Mouse (Mus musculus) embryonic facial prominence, embryonic 15.5 days (tissue): ENCODE results near the gene Phc1. TPM values are rescaled to one million over a fixed set of nuclear protein-coding genes. Genes with fewer than 3 reads are reported as not detected.

Experiments
- ATAC-seq: fragments of 200-750 bp; cut with Nextera tagmentation; 2 replicates; pipeline ENCODE4 v1.8.0; 2017; ENCODE audit warnings: low read depth, moderate TSS enrichment; ENCODE audit not compliant: insufficient number of reproducible peaks, low FRiP score, low TSS enrichment
- H3K27ac ChIP-seq: fragments of 300-500 bp; sonication (generic); replicated peaks from 2 replicates; pipeline ENCODE4 v1.5.1; 2015; ENCODE audit warnings: mild to moderate bottlenecking, inconsistent platforms
- H3K27me3 ChIP-seq: fragments of 300-500 bp; sonication (generic); 2 replicates; pipeline ENCODE4 v1.6.1; 2015; ENCODE audit warnings: inconsistent platforms
- H3K36me3 ChIP-seq: fragments of 300-500 bp; sonication (generic); 2 replicates; pipeline ENCODE4 v1.6.1; 2015; ENCODE audit warnings: mild to moderate bottlenecking, inconsistent platforms
- H3K4me1 ChIP-seq: fragments of 300-500 bp; sonication (generic); 2 replicates; pipeline ENCODE4 v1.6.1; 2015; ENCODE audit warnings: inconsistent platforms
- H3K4me2 ChIP-seq: fragments of 300-500 bp; sonication (generic); replicated peaks from 2 replicates; pipeline ENCODE4 v1.6.1; 2015; ENCODE audit warnings: mild to moderate bottlenecking, inconsistent platforms
- H3K4me3 ChIP-seq: fragments of 300-500 bp; sonication (generic); replicated peaks from 2 replicates; pipeline ENCODE4 v1.5.1; 2015; ENCODE audit warnings: mild to moderate bottlenecking, inconsistent platforms
- H3K9ac ChIP-seq: fragments of 300-500 bp; sonication (generic); 2 replicates; pipeline ENCODE4 v1.6.1; 2015; ENCODE audit warnings: inconsistent platforms
- H3K9me3 ChIP-seq: fragments of 300-500 bp; sonication (generic); replicated peaks from 2 replicates; pipeline ENCODE4 v1.6.1; 2016; ENCODE audit warnings: inconsistent platforms
- WGBS: fragments of 180-500 bp; shearing (Covaris S2); methylation state at CpG from one replicate; pipeline ENCODE4 v1.1.7; 2015; 5-methylcytosine and 5-hydroxymethylcytosine counted together
- polyA plus RNA-seq: library from polyadenylated mRNA; unstranded; fragments of >200 nt; fragmentation: Nextera tagmentation; extraction: Ambion mirVana; gene quantifications from 2 replicates; pipeline ENCODE4 v1.2.1, GENCODE M21; 2015

Gene Phc1
- polyA plus RNA-seq, 1 experiment from 2014 or later = 19.6 TPM

DNA sequence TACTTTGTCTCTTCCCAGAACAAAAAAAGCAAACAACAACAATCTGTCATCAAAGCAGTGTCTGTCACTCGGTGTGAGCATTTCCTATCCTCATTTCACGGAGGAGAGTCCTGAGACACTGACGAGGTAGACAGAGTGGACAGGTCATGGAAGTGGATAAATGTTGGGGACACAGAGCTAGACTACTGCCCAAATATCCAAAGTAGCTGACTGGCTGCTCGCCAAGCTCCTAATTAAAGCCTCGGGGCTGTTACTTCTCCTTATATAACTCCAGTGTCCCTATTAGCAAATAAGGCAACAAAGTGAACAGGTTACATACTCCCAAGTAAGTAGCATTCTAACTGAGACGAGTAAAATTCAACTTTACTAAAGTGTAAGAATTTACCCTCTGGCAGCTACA is 2.8 kb downstream of the Phc1 start:
- Histone ChIP-seq H3K9me3 (no peaks in the 10 kb centered on the region), H3K27me3 (no peaks in the 10 kb centered on the region), H3K36me3 (peaks cover 20% of the 10 kb centered on the region), H3K9ac (no peak overlapping the region), H3K4me3 (no peak overlapping the region), H3K27ac (no peak overlapping the region), H3K4me2 (no peak overlapping the region), H3K4me1 (peaks cover 14% of the 10 kb centered on the region)
- 47% methylated on average over 6 of the region's 6 CpGs for WGBS
- no peak for ATAC-seq

DNA sequence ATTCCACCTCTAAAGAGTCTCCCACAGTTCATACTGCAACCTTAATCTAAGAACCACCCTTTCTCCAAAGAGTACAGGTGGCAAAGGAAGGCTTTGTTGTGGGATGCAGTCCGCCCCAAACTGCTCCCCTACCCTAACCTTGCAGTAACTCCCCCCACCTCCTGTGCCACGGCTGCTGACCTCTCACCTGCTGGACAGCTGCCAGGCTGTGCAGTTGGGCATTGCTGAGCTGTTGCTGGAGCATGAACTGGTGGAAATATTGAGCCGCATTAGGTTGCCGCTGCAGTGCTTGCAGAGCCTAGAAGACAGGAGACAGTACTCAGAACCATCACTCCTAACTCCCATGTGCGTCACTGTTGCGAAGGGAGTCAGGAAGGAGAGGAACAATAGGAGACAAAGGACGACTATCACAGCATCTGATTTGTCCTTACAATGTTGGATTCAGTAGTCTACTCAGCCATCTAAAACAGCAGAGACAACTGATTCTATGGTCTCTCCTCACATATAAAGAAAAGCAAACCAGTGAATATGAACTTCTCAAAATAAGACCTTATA is 5.5 kb downstream of the Phc1 start:
- no peaks in the 10 kb centered on the region for H3K27me3 ChIP-seq
- no peak for ATAC-seq

DNA sequence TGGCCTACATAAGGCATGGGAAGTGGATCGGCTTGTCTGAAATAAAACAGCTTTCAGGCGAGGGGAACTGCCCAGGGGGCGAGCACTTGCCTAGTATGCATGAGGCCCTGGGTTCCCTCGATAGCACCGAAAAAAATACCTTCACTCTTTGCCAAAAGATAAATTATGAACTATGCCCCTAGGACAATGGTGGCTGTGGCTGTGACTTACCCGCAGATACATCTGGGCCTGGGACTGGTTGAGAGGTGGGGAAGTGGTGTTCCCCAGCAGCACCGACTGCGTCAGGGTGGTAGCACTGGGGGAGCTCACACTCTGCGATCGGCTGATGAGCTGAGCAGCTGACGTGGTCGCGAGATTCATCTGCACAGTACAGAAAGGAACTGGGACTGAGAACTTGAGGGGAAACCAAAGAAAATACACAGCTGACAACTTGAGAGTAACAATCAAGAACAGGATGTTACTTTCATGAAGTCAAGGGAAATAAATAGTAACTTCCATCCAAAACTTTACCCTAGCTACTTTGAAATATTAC is 7.2 kb downstream of the Phc1 start:
- Histone ChIP-seq H3K4me1 (peaks cover under 1% of the 10 kb centered on the region; the same call in 1 of the 2 replicates), H3K36me3 (peaks cover 36% of the 10 kb centered on the region), H3K4me2 (no peak overlapping the region), H3K4me3 (no peak overlapping the region), H3K27ac (no peak overlapping the region), H3K9ac (no peak overlapping the region), H3K9me3 (no peaks in the 10 kb centered on the region), H3K27me3 (no peaks in the 10 kb centered on the region)
- no peak for ATAC-seq
- 85% methylated on average over 13 of the region's 13 CpGs for WGBS

More for the DNA sequence above, 5.5 kb downstream of the Phc1 start:
- H3K36me3 ChIP-seq = peaks cover 34% of the 10 kb centered on the region
- 86% methylated on average over 7 of the region's 7 CpGs for WGBS
- H3K4me2 ChIP-seq = no peak overlapping the region
- H3K9me3 ChIP-seq = no peaks in the 10 kb centered on the region
- H3K4me3 ChIP-seq = no peak overlapping the region
- no peak overlapping the region for H3K9ac ChIP-seq
- no peak overlapping the region for H3K27ac ChIP-seq
- peaks cover 9% of the 10 kb centered on the region for H3K4me1 ChIP-seq

DNA sequence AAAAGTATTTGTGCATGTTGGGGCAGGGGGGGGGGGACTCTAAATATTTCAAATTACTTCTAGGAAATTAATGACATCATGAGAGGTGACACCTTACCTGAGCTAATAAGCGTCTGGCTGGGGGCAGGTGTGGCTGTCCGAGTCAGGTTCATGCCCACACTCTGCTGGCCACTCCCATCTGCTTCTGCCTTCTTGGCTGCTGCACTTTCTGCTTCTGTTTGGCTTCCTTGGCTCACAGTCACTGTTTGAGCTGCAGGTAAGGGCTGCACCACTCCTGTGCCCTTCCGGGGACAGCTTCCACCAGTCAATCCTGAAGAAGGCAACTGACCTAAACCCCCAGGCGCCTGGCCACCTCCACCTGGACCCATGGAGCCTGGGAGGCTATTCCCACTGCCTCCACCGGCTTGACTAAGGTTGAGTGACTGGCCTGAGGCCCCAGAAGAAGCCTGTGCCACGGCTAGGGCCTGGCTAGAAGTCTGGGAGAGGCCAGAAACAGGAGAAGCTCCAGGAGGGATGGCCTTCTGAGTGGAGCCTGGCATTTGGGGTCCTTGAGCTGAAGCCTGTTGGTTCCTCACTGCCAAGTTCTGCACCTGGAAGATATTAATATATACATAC is 14.9 kb downstream of the Phc1 start:
- no peaks in the 10 kb centered on the region for H3K9me3 ChIP-seq
- WGBS = 88% methylated on average over 6 of the region's 6 CpGs
- H3K4me3 ChIP-seq = no peak overlapping the region
- H3K4me2 ChIP-seq = no peak overlapping the region
- ATAC-seq = no peak; the same call in 1 of the 2 replicates
- H3K36me3 ChIP-seq = peaks cover 46% of the 10 kb centered on the region
- H3K27me3 ChIP-seq = no peaks in the 10 kb centered on the region
- no peak overlapping the region for H3K27ac ChIP-seq
- H3K4me1 ChIP-seq = no peaks in the 10 kb centered on the region
- no peak overlapping the region for H3K9ac ChIP-seq

DNA sequence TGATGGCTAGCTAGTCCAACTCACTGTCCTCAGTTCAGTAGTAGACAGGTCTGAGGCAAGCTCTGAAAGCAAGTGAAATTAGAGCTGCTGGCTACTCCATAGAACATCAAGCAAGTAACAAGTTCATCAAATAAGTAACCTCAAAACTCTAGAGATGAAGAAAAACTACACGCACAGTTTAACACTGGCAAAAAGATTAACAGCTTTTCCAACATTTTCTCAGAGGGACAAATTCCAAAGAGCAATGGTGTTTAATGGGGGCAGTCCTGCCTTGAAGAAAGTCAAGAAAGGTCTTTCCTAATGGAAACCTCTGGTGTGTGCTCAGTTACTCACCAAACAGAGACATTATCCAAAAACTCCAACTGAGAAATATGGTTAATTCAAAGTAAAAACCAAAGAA is 21.6 kb downstream of the Phc1 start:
- ATAC-seq = no peak
- Histone ChIP-seq H3K36me3 (peaks cover 88% of the 10 kb centered on the region), H3K9me3 (no peaks in the 10 kb centered on the region), H3K4me2 (no peak overlapping the region), H3K27me3 (no peaks in the 10 kb centered on the region), H3K9ac (no peak overlapping the region), H3K4me3 (no peak overlapping the region), H3K27ac (no peak overlapping the region), H3K4me1 (no peaks in the 10 kb centered on the region)
- 95% methylated on average over 1 of the region's 1 CpGs for WGBS

DNA sequence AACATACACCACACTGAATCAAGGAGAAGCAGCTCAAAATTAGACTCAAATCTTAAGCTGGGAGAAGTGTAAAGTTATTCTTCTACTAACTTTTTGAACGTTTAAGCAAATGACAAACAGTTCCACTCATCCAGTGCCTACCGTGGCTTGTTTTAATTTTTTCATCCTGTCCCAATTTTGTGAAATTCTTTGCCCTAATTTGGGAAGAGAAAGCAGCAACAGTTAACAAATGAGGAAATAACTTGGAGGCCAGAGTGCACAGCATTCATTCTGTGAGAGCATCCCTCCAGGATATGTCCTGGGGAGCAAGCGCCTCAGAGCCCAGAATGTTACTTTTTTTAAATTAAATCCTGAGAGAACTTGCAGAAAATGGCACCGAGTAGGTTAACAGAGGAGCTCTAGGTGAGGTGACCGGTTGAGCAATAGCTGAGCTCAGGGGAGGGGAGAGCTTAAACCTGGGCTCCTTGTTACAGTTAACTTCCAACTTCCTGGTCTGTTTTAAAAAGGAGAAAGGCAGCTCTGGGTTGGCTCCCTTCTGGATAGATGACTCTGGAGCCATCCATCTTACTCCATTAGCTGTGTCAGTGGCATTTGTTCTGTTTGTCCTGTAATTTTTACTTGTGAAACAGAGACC is 30.1 kb downstream of the Phc1 start:
- H3K4me3 ChIP-seq = peak overlapping the region; percentile 91
- H3K4me1 ChIP-seq = peaks cover 14% of the 10 kb centered on the region
- H3K27me3 ChIP-seq = no peaks in the 10 kb centered on the region
- H3K27ac ChIP-seq = peak overlapping the region; percentile 11; the same call in 1 of the 2 replicates
- H3K4me2 ChIP-seq = peak overlapping the region; percentile 75
- H3K9ac ChIP-seq = 0 out of 2 replicates have a peak overlapping the region, but pooled peaks have one; percentile 71
- WGBS = 39% methylated on average over 5 of the region's 5 CpGs
- peaks cover 33% of the 10 kb centered on the region for H3K36me3 ChIP-seq
- no peaks in the 10 kb centered on the region for H3K9me3 ChIP-seq
- ATAC-seq = no peak

DNA sequence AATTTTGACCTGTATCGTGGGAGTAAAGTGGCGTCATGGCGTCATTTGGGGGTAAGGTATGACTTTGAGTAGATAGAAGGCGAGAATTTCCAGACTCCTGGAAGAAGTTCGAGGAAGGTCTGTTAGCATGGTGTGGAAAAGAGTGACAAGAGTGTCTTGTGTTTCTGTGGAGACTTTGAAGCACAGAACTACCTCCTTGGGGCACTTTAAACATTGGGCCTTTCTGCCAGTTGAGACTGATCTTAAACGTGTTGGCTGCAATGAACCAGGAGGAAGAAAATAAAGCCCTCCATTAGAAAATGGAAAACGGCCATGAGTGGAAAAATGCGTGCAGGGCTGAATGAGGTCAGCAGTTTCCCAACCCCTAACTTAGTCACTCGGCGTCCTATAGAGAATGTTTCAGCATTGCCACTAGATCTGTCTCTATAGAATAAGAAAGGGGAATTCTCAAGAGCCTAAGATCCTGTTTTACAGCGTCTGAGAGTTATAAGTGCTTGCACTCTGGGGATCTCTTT is 30.9 kb downstream of the Phc1 start:
- H3K9ac ChIP-seq = peak overlapping the region; percentile 71
- H3K27ac ChIP-seq = peak overlapping the region; percentile 84; the same call in 1 of the 2 replicates
- peak overlapping the region; percentile 75 for H3K4me2 ChIP-seq
- H3K9me3 ChIP-seq = no peaks in the 10 kb centered on the region
- peaks cover 25% of the 10 kb centered on the region for H3K36me3 ChIP-seq
- peak overlapping the region; percentile 91 for H3K4me3 ChIP-seq
- ATAC-seq = no peak
- no peaks in the 10 kb centered on the region for H3K27me3 ChIP-seq
- peaks cover 14% of the 10 kb centered on the region for H3K4me1 ChIP-seq
- WGBS = 7% methylated on average over 11 of the region's 11 CpGs

DNA sequence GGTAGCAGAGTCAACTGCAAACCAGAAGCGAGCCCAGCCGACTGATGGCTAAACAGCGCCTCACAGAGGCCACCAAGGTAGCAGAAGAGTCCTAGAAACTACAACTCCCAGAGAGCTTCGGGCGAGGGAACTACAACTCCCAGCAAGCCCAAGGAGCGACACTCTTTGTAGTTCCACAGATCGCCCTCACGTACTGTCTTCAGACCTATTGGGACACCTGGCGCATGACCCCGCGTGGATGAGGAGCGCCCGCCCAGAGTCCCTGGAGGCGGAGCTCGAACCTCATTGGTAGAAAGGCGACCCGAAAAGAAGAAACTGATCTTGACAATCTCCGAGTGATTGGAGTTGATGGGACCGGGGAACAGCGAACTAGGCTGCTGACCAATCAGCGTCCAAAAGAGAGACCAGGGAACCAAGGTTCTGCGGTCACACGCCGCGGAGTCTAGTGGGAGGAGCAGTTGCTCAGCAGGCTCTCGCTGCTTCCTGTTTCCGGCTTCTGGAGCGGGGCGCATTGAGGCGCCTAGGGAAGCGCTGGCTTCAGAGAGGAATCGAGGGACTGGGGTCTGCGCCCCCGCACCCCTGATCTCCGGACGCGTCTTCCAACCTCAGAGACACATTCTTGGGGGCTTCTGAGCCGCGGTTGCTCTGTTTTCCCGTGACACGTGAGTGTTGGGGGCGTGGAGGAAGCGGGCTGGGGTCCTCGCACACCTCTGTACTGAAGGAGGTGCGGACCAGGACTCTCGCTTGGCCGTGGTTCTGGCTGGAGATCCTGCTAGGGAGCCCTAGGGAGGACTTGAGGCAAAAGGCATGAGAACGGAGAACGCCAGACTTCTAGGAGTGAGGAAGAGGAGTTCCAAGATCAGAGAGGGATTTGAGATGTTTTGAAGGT is 31.6 kb downstream of the Phc1 start, which contains the start of gene M6pr:
M6pr (plus strand) TSS at position 216 of the 889 bp plus-strand sequence.
- peak; percentile 99 for ATAC-seq
- peak within 1 kb of the TSS; percentile 71 for H3K9ac ChIP-seq
- peak within 1 kb of the TSS; percentile 84 for H3K27ac ChIP-seq
- H3K9me3 ChIP-seq = no peaks in the 10 kb centered on the region
- WGBS = under 1% methylated on average over 49 of the region's 49 CpGs
- peak within 1 kb of the TSS; percentile 91 for H3K4me3 ChIP-seq
- H3K36me3 ChIP-seq = peaks cover 17% of the 10 kb centered on the region
- peak within 1 kb of the TSS; percentile 75 for H3K4me2 ChIP-seq
- no peaks in the 10 kb centered on the region for H3K27me3 ChIP-seq
- H3K4me1 ChIP-seq = peaks cover 19% of the 10 kb centered on the region

DNA sequence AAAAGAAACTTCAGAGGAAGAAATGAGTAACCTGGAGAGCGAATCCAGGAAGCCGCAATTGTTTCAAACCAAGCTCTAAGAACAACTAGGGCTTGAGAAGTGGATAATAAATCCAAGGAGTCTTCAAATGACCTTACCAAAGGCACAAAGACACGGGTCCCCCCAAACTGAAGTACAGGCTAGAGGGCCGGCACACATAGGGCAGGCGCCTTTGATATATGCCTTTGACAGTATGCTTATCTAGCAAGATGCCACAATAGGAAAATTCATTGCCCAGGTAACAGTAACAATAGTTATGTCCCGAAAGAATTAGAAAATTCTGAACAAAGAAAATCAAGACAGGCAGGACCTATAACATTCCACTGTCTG is 32.2 kb downstream of the Phc1 start:
- peak overlapping the region; percentile 12; the same call in 1 of the 2 replicates for H3K4me2 ChIP-seq
- H3K27ac ChIP-seq = peak overlapping the region; percentile 84; the same call in 1 of the 2 replicates
- peak overlapping the region; percentile 91; the same call in 1 of the 2 replicates for H3K4me3 ChIP-seq
- H3K36me3 ChIP-seq = peaks cover 11% of the 10 kb centered on the region
- H3K4me1 ChIP-seq = peaks cover 21% of the 10 kb centered on the region
- ATAC-seq = no peak; the same call in 1 of the 2 replicates
- H3K27me3 ChIP-seq = no peaks in the 10 kb centered on the region
- no peaks in the 10 kb centered on the region for H3K9me3 ChIP-seq
- H3K9ac ChIP-seq = no peak overlapping the region
- 59% methylated on average over 6 of the region's 6 CpGs for WGBS

DNA sequence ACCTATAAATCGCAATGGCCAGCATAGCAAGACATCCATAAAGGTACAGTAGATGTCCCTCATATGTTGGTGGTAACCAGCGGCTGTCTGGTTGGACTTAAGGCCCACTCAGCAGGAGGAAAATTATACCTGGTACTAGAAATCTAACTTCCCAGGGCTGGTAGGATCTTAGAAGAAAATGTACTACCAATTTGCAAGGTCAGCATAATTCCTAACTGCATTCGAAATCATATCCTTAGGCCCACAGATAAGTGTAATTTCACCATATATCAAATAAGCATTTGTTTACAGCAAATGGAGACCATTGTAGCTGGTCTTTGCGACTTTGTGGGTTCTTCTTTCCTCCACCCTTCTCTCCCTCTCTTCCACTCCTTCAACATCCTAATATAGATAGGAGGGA is 33.7 kb downstream of the Phc1 start:
- H3K27ac ChIP-seq = no peak overlapping the region
- H3K9ac ChIP-seq = no peak overlapping the region
- H3K4me2 ChIP-seq = no peak overlapping the region
- H3K27me3 ChIP-seq = no peaks in the 10 kb centered on the region
- ATAC-seq = no peak
- WGBS = 86% methylated on average over 4 of the region's 4 CpGs
- H3K9me3 ChIP-seq = no peaks in the 10 kb centered on the region
- H3K4me1 ChIP-seq = peaks cover 21% of the 10 kb centered on the region
- H3K4me3 ChIP-seq = no peak overlapping the region
- H3K36me3 ChIP-seq = no peaks in the 10 kb centered on the region
